Mouse (Mus musculus) urinary bladder, adult 18-20 months (tissue): ENCODE data around the gene Rnf26.
"Not testable (repeated sequence)": the region's sequence is repeated elsewhere in the genome, so short reads cannot be mapped to it uniquely, and the experiment has no call there.

Experiments
- DNase-seq, 2 experiments: peaks; one replicate each; pipeline ENCODE4 v3.0.0; 2022; ENCODE audit warnings: low spot score in 2 of 2, mixed read lengths in 2 of 2

Rnf26 gene

DNA sequence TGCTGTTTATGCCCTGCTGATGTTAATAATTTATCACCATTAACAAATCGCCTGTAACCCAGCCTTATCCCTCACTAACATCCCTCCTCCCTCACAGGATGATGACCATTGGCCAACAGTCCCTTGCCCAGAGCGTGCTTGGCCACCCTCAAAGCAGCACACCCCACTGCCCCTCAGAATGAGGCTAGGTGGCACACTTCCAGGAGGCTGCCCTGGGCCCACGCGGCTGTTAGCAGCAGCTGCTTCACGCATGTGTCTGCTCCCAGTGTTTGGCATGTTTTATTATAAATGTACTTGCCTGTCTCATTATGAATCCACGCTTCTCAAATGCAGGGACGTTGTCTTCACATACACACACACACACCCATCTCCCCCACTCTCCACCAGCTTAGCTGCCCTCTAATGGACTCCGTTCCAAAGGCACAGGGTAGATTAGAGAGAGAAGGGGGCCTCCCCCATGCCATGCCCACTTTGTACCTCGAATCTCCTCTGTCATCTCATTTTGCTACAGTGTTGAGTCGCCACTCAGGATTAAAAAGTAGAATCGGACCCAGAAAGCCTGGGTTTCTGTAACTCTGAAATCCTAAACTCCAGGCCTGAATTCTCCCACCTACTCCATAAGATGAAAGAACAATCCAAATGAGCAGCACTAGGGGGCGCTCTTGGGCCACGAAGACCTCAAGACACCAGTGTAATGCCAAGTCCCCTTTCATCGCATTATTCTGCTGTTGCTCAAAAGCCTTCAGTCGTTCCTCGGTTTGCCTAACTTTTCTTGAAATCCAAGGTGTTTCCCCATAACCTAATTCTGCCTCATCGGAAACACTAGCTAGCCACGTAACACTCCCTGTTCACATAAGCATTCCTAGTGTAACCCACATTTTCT is 12.5 kb upstream of the Rnf26 start:
- peak; percentile 64 to 69 for DNase-seq

DNA sequence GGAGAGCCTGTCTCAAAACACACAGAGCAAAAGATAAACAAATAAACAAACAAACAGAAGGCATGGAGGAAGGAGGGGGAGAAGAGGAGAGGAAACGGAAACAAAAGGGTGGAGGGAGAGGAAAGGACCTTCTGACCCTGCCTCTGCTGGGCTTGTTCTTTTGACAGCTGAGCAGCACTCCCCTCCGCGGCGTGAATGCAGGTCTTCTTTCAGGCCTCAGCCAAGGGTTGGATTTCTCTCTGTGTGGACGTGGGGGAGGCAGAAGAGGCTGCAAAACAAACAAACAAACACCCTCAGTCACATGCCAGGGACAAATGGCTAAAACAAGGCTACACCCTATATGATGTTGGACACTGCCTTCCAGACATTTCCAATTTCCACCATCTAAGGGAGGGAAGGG is 11.7 kb upstream of the Rnf26 start:
- no peak for DNase-seq

DNA sequence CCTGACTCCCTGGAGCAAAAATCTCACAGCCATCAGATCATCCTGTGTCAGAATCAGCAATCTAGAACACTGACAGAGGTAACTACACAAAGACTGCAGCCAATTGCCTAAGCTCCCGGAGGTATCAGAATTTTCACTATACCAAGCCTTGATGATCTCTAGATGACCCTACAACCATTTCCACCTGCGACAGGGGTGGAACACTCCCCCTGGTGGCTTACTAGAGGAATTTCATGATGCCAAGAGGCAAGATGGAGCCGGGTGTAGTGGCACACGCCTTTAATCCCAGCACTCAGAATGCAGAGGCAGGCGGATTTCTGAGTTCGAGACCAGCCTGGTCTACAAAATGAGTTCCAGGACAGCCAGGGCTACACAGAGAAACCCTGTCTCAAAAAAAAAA is 11.0 kb upstream of the Rnf26 start:
- DNase-seq = no peak

DNA sequence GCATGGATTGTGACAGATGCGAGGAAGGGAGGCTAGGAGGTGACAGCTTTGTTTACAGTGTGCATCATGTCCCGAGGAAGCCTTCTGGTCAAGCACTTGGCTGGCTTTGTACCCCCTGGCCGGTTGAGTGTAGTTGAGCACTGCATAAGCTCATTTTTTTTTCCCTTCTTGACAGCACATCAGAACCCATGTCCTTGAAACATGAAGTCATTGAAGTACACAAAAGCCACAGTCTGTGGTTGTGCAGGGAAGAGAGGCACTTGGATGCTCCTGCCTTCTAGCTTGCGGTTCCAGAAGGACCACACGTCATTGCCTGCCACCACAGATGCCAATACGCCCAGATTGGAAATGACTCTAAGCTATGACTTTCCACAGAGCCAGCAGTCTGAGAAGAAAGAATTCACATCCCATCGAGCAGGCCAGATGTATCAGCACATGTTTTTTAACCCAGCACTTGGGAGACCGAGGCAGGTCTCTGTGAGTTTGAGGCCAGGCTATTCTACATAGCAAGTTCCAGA is 6.7 kb upstream of the Rnf26 start:
- DNase-seq = no peak

DNA sequence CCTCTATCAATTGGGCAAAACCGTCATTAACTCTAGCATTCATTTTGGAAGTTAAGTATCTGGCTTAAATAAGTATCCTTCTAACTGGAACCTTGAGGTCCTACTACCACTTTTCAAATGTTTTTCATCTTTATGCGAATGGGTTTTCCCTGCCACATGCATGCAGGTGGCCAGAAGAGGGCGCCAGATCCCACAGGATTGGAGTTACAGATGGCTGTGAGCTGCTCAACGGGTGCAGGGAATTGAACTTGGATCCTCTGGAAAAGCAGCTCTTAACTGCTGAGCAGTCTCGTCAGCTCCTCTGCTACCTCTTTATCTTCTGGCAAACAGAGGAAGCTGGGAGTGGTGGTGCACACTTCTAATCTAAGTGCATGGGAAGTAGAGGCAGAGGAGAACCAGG is 5.7 kb upstream of the Rnf26 start:
- no peak for DNase-seq

DNA sequence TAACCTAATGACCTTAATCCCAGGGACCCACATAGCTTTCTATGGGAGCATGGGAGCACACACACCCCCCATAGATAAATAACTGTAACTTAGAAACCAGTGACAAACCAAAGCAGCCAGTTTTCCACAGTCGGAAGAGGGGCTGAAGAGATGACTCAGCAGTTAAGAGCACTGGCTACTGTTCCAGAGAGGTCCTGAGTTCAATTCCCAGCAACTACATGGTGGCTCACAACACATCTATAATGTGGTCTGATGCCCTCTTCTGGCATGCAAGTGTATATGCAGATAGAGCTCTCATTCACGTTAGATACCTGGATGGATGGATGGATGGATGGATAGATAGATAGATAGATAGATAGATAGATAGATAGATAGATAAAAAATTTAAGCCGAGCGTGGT is 2.9 kb upstream of the Rnf26 start:
- no peak for DNase-seq

DNA sequence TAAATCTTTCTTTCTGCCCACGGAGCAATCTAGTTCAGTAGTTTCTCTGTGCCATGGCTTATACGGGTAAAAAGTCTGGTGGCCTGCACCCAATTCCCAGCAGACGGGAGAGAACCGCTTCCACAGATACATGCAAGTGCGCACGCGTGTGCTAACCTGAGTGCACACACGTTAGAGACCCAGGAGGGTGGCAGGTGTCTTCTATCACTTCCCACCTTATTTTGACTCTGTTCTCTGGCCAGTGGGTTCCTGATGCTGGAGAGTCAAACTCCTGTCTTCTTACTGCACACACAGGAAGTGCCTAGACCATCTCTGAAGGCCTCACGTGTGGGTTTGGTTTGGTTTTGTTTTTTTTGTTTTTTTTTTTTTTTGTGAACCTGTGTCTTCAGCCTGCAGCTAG is 2.3 kb upstream of the Rnf26 start:
- no peak for DNase-seq

DNA sequence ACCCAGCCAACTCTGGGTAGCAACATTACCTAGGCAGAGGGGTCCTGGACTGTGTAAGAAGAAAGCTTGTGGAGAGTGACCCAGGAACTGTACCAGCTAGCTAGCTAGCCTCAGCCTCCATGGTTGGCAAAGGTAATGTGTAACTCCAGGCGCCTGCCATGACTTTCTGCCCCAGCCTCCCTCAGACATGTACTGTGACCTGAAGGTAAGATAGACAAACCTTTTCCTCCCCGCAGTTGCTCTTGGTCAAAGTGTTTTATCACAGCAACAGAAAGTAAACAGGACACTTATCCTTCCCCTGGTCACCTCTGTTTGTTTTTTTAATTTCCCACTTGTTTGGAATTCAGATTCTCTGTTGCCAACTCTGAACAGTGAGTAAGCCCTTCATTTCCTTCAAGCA is 1.1 kb upstream of the Rnf26 start:
- no peak for DNase-seq

DNA sequence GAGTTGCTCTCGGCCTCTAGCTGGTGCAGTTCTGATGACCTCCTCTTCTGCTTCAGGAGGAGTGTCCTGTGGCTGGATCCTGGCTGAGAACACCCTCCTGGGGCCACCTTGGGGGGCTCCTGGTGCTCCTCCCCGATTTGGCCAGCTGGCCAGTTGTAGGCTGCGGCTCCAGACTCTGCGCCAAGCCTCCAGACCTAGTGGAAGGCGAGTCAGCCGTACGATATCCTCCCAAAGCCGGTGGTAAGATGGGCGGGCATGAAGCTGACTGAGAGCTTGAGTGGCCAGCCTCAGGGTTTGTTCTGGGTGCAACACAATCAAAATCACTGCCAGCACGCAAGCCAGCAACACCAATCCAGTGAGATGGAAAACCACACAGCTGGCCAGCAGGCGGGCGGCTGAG is 1.4 kb downstream of the Rnf26 start:
- not testable (repeated sequence) for DNase-seq

DNA sequence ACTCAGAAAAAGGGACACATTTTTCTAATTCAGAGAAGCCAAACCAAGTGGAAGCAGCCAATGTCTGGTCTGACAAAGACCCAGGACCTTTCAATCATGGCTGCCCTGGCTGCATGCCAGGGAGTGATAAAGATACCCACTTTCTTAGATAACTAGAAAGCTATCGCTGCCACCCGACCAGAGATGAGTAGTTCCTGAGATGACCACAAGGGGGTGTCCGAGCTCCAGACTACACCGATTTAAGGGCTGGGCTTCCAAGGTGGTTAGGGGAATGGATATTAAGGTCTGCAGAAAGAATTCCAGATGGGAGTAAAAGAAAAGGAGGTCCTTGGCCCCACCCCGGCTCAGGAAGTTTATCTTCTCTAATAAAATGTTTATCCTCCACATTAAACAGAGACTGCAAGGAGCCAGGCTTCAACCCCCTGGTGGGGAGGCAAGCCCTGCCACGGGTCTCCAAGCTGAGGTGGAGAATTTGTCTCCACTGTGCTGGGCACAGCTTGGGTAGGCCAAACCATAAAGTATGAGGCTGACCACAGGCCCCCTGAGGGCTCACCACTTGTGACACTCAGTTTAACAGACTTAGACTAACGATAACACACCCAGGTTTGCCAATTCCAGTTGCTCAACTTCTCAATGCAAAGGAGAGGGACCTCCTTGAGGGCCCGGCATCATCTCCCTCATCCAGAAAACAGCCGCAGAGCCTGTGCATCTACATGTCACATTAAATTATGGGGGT is 3.8 kb downstream of the Rnf26 start:
- no peak for DNase-seq

DNA sequence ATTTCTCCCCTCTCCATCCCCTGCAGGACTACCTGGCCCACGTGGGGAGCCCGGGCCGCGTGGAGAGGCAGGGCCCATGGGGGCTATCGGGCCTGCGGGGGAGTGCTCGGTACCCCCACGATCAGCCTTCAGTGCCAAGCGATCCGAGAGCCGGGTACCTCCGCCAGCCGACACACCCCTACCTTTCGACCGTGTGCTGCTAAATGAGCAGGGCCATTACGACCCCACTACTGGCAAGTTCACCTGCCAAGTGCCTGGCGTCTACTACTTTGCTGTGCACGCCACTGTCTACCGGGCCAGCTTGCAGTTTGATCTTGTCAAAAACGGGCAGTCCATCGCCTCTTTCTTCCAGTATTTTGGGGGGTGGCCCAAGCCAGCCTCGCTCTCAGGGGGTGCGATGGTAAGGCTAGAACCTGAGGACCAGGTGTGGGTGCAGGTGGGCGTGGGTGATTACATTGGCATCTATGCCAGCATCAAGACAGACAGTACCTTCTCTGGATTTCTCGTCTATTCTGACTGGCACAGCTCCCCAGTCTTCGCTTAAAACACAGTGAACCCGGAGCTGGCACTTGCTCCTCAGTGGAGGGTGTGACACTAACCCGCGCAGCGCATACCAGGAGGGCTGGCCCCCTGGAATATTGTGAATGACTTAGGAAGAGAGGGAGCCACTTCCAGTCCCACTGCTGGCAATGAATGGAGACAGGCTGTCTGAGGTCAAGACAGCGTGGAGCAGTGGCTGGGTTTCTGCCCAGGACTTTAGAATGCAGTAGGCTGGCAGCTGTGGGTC is 4.9 kb downstream of the Rnf26 start:
- no peak for DNase-seq

DNA sequence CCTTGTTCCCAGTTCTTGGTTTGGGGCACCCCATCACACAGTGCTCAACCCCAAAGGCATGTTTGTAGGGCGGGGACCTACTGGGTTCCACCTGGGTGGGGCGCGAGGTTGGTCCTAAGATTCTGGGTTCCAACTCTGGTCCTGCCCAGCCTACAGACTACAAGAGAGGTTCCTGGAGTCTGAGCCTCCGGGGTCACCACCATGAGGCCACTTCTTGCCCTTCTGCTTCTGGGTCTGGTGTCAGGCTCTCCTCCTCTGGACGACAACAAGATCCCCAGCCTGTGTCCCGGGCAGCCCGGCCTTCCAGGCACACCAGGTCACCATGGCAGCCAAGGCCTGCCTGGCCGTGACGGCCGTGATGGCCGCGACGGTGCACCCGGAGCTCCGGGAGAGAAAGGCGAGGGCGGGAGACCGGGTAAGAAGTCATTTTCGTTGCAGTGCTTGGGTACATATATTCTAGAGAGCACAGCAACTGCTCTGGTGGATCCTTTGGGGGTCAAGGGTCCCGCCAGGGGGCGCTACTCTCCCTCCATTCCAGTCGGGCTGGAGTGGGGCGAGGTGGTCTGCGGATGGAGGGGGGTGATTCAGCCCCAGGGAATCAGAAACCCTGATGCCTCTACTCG is 5.6 kb downstream of the Rnf26 start:
- peak in 1 of 2 experiments; percentile 16 for DNase-seq

DNA sequence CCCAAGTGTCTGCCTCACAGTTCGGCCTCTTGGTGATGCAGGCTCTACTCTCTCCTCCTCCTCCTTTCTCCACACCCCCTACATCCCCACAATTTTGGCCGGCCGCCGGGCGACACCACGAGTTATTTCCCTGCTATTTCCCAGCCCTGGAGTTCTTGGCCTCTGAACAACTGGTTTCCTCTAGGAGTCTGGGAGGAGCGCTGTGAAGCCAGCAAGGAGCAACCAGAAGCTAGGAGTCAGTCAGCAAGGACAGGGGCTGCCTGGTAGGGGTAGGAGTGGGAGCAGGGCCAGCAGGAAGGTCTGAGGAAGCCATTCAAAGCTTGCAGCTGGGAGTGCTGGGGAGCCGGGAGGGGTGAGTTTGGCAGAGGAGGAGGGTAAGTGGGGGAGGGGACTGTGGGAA is 6.2 kb downstream of the Rnf26 start, which contains the start of gene C1qtnf5:
Gene C1qtnf5, plus strand, starts transcription at position 136 of the 400 bp plus-strand sequence.
- peak; percentile 37 to 86 for DNase-seq

DNA sequence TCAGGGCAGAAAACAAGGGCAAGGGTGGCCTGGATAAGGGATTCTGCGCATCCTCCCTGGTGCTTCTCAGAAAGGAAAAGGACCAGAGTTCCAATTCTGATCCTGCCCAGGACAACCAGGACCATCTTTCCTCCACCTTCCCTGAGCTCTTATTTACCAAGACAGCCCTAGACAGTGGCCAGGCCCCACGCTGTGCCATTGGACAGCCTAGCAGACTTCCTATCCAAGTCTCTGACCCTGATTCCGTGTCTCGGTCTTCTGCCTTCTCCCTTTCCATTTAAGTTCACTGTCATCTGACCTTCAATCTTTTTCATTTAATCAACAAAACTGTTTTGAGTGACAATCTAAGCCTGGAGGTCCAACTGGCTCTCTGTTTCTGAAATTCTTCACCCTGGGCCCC is 6.7 kb downstream of the Rnf26 start:
- DNase-seq = no peak

DNA sequence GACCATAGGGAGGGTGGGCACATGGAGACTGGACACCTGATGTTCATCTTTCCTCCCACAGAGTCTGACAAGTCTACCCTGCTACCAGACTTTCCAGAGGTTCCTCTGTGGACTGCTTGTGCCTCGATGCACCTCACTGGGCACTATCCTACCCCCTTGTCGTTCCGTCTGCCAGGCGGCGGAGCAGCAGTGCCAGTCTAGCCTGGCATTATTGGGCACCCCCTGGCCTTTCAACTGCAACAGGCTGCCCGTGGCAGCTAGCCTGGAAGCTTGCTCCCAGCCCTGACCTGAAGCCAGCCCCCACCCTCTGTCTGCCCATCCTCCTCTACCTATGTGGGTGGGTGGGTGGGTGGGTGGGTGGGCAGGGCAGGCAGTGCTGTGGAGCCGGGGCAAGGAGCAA is 7.1 kb downstream of the Rnf26 start:
- no peak for DNase-seq

DNA sequence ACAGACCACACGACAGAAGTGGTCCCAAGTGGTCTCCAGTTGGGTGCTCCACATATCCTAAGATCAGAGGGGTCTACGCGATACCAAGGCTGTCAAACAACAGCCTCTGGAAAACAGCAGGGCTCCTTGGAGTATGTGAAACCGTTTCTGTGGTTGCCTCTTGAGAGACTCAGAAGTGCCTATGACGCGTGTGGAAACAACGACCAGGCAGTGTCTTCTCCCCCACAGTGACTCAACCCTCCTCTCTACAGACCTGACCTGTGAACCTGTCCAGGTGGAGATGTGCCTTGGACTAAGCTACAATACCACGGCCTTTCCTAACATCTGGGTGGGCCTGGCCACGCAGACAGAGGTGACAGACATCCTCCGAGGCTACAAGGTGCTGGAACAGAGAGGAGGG is 7.5 kb downstream of the Rnf26 start:
- DNase-seq = no peak

DNA sequence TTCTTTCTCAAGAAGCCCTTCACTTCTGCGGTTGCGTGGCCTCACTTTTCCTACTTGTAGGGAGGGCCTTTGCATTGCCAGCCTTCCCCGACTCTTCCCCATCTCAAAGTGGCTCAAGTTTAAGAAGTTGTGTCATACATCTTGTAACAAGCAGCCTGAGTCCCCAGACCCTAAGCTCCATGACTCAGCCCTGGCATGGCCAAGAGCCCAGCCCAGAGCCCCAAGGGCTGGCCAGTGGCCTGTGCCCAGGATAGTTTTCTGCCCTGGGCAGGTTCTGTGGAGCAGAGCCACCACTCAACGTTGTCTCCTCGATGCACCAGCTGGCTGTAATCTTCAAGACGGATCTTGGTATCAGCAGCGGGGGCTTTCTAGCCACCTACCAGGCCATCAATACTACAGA is 8.4 kb downstream of the Rnf26 start:
- no peak for DNase-seq

DNA sequence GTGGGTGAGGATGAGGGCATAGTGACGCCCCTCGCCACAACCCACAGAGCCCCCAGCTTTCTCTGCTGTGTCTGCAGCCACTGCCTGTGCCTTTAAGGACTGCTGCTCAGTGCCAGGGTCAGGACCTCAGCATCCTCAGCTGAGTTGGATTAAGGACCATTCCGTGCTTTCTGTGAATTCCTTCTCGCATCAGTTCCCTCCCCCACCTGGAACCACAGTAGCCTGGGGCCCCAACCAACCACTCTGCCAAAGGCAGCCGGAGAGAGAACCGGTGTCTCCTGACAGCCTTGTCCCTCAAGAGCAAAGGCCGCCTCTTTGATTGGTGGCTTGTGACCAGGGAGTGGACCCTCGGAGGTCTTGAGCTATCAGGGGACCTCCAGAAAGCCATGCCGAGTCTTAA is 11.8 kb downstream of the Rnf26 start, which contains the start of gene Mfrp:
Gene Mfrp, plus strand, starts transcription at position 240 of the 400 bp plus-strand sequence.
- no peak for DNase-seq

DNA sequence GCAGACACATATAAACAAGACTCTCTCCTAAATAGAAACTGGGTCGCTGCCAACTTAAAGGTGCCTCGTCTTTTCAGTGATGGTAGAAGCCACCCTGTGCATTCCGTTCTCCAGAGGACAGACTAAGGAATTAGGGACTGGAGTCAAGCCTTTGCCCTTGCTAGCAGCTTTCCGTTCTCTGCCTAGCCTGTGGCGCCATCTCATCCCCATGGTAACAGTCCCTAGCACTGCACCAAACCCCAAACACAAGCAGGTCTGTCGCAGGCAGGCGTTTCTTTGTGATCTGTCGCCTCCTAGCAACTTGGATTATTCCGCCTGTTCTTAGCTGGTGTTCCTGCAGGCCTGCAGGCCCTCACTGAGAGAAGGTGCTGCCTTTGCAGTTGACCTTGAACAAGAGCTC is 16.8 kb downstream of the Rnf26 start:
- DNase-seq = no peak

DNA sequence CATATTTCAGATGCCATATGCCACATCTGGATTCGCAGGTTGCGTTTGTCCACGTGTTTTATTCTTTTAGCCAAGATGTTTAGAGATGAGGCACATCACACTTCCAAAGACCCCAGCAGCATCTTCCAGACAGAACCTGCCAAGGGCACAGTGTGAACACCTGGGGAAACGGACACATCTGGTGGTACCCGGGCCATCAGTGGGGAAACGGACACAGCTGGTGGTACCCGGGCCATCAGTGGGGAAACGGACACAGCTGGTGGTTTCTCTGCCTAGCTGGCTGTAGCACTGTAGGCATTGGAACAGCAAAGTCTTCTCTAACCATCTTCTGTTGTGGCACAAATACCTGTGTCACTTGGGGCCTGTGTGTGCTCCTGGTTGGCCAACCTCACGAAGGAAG is 17.5 kb downstream of the Rnf26 start:
- DNase-seq = no peak

DNA sequence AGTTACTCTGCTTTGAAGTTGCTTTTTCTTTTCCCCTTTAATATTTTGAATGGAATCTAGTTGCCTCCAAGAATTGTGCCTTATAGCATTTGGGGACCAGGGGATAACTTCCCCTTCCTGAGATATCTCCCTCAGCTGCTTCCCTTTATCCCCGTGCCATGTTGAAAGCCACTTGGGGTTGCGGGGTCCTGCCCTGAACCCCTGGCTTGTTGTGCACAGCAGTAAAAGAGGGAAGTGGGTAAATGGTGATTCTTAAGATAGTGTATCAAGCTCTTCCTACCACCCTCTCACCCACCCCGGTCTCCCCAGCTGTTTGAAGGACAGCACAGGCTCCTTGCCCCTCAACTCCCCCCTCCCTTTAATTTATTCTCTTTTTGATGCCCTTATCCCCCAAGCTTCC is 18.6 kb downstream of the Rnf26 start:
- DNase-seq = no peak
